Mouse (Mus musculus) small intestine, adult 2 months (tissue): ENCODE data around the gene Klf13. TPM values are rescaled to one million over a fixed set of nuclear protein-coding genes. Genes with fewer than 3 reads are reported as not detected.

Source experiments
- H3K27ac ChIP-seq: fragments of 200-500 bp; 2 replicates; pipeline ENCODE4 v1.5.1; 2012; ENCODE audit warnings: low read depth, low read length, control low read depth, inconsistent platforms; ENCODE audit not compliant: insufficient read depth
- H3K27me3 ChIP-seq: fragments of 200-500 bp; 2 replicates; pipeline ENCODE4 v1.6.1; 2012; ENCODE audit warnings: mild to moderate bottlenecking, moderate library complexity, low read length, inconsistent platforms; ENCODE audit not compliant: control insufficient read depth, insufficient read depth
- H3K36me3 ChIP-seq: fragments of 200-500 bp; 2 replicates; pipeline ENCODE4 v1.6.1; 2012; ENCODE audit warnings: mild to moderate bottlenecking, low read length, control low read depth, inconsistent platforms; ENCODE audit not compliant: control insufficient read depth, insufficient read depth
- H3K4me1 ChIP-seq: fragments of 200-500 bp; 2 replicates; pipeline ENCODE4 v1.6.1; 2012; ENCODE audit warnings: low read length, inconsistent platforms, mixed read lengths; ENCODE audit not compliant: control insufficient read depth, insufficient read depth, insufficient read length
- H3K4me3 ChIP-seq: fragments of 200-500 bp; 2 replicates; pipeline ENCODE4 v1.5.1; 2012; ENCODE audit warnings: low read depth, mild to moderate bottlenecking, control low read depth, inconsistent platforms, low read length, moderate library complexity
- CTCF ChIP-seq: fragments of 200-500 bp; IDR thresholded peaks from 2 replicates; pipeline ENCODE4 v1.5.1; 2012; ENCODE audit warnings: low read depth, mild to moderate bottlenecking, control low read depth, inconsistent platforms, low read length, moderate library complexity, mixed read lengths; ENCODE audit not compliant: insufficient replicate concordance, insufficient read length; ENCODE audit errors: extremely low read depth
- POLR2A ChIP-seq: fragments of 200-500 bp; IDR thresholded peaks from 2 replicates; pipeline ENCODE4 v1.6.1; 2012; ENCODE audit warnings: low read depth, mild to moderate bottlenecking, control low read depth, inconsistent platforms, low read length, moderate library complexity
- WGBS: fragments of 180-500 bp; shearing (Covaris S2); methylation state at CpG from one replicate; pipeline ENCODE4 v1.1.7; 2018; 5-methylcytosine and 5-hydroxymethylcytosine counted together
- polyA plus RNA-seq: library from polyadenylated mRNA; depleted of rRNA; stranded (reverse); fragments of >200 nt; gene quantifications from 2 replicates; pipeline ENCODE4 v1.2.3, GENCODE M21; 2012

Gene Klf13
- polyA plus RNA-seq, 1 experiment, result 55.1 TPM

DNA sequence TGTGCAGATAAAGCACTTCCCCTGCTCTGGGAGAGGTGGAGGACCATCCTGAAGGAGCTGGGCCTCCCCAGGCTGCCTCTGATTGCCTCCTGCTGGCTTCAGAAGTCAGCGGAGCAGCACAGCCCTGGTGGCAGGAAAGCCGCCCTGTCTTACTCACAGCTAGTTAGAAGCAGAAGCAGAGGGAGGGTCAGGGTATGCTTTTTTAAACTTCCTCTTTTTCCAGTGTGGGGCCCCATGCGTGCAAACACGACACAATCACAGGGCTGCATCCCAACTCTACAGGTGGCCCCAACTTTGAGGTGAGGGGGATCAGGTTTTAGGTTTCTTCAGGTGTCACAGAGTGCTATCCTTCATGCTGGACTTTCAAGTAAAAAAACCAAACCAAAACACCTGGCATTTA lies 27.8 kb downstream of the Klf13 start:
- H3K27me3 ChIP-seq, result no peaks in the 10 kb centered on the region
- no peak overlapping the region for H3K4me3 ChIP-seq
- WGBS, result 36% methylated on average over 4 of the region's 4 CpGs
- no peak for TF ChIP-seq POLR2A
- peak; percentile 15; the same call in 1 of the 2 replicates for TF ChIP-seq CTCF
- no peaks in the 10 kb centered on the region for H3K36me3 ChIP-seq
- peaks cover 53% of the 10 kb centered on the region for H3K4me1 ChIP-seq
- peak overlapping the region; percentile 94 for H3K27ac ChIP-seq

DNA sequence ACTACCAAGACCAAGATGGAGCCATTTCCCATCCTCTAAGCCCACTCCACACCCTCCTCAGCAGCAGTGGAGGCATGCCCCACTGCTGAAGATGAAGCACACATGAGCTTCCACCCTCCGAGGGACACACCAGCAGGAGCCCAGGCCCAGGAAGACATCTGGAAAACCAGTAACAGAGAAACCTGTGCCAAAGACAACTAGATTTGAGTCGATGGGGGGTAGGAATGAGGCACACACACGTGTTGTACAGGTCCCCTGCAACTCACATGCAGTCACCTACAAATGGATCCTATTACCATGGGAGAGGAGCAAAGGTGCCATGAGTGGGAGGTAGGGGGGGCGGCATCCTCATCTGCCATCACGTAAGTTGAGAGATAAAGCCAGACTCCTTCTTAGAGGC lies 28.5 kb downstream of the Klf13 start:
- no peaks in the 10 kb centered on the region for H3K36me3 ChIP-seq
- H3K4me3 ChIP-seq, result no peak overlapping the region
- TF ChIP-seq POLR2A, result no peak
- TF ChIP-seq CTCF, result no peak
- H3K27me3 ChIP-seq, result no peaks in the 10 kb centered on the region
- WGBS, result 55% methylated on average over 5 of the region's 5 CpGs
- H3K4me1 ChIP-seq, result peaks cover 59% of the 10 kb centered on the region
- peak overlapping the region; percentile 63 for H3K27ac ChIP-seq

DNA sequence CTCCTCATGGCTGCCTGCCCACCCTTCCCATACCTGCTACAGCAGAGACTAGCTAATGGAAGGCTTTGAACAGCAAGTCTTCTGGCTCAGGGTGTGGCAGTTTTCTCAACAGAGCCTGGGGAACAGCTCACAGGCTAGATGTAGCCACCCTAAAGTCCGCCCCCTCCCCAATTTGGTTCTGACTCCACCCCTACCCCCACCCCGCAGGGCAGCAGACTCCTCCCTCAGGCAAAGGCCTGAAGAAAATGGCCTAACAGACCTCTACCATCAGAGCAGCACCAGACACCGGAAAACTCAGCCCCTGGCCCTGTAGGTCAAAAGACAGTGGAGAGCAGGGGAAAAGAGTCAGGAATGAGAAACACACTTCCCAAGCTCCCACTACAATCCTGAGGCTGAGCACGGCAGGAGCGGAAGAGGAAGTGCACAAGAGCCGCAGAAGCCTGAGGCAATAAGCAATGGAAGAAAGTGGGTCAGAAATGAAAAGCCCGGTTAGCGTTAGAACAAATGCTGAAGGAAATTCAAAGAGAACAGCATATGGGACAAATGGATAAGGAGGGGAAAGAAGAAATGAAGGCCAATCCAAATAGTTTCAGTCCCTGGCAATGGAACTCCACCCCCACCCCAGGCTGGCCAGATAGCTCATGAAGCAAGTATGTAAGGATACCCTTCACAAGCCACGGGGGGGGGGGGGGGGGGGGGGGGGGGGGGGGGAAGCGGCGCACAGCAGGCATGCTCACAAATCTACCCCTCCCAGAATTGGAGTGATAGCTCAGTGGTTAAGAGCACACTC lies 30.0 kb downstream of the Klf13 start:
- TF ChIP-seq CTCF (no peak), POLR2A (no peak)
- Histone ChIP-seq H3K27ac (peak overlapping the region; percentile 37; the same call in 1 of the 2 replicates), H3K27me3 (no peaks in the 10 kb centered on the region), H3K4me1 (peaks cover 56% of the 10 kb centered on the region), H3K4me3 (no peak overlapping the region), H3K36me3 (no peaks in the 10 kb centered on the region)
- 64% methylated on average over 11 of the region's 11 CpGs for WGBS

DNA sequence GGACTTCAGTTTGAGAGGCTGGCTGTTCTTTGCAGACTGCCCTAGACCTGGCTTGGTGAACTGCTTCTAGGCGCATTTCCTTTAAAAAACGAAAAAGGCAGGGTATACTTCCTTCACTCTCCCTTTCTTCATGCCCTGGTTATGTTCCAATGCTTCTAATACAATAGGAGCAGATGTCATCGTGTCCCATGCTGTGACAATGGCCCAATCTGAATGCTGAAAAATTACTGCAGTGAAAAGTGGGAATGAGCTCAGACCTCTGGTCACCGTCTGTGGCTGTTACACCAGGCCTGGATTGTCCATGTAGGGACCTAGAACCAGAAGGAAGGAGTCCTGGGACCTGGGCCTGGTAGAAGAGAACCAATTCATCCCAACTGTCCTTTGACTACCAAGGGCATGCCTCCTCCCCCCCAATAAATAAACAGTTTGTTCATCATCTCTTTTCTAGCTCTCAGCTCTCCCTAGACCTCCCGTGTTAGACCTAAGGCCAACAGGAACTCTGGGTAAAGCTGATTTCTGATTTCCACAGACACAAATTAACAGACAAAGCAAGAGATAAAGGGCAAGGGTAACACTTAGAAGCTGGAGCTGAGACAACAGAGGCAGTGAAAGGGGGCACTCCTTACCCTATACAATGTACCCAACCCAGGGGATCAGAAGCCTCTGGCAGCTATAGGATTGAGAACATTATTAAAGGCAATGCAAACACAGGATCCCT lies 30.8 kb downstream of the Klf13 start:
- Histone ChIP-seq H3K4me1 (peaks cover 57% of the 10 kb centered on the region), H3K27ac (peak overlapping the region; percentile 37; the same call in 1 of the 2 replicates), H3K36me3 (no peaks in the 10 kb centered on the region), H3K4me3 (no peak overlapping the region), H3K27me3 (no peaks in the 10 kb centered on the region)
- TF ChIP-seq POLR2A (no peak), CTCF (no peak)
- 77% methylated on average over 5 of the region's 5 CpGs for WGBS

DNA sequence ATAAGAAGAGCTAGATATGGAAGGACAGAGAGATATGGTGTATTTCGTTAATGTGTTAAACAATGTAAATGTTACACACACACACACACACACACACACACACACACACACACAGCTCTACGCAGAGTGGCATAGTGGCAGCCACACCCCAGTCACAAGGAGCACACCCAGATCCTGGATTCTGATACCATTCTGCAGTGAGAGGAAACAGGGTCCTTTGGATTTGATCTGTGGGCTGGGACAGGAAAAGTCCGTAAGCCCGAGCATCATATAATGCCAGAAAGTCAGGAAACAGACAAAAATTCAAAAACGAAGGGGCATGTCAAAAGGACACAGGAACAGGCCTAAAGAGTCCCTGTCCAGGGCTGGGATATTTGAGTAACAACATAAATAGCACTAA lies 33.1 kb downstream of the Klf13 start:
- Histone ChIP-seq H3K4me3 (no peak overlapping the region), H3K4me1 (peaks cover 47% of the 10 kb centered on the region), H3K27ac (peak overlapping the region; percentile 64), H3K27me3 (no peaks in the 10 kb centered on the region), H3K36me3 (no peaks in the 10 kb centered on the region)
- TF ChIP-seq CTCF (no peak), POLR2A (no peak)
- 34% methylated on average over 5 of the region's 5 CpGs for WGBS

DNA sequence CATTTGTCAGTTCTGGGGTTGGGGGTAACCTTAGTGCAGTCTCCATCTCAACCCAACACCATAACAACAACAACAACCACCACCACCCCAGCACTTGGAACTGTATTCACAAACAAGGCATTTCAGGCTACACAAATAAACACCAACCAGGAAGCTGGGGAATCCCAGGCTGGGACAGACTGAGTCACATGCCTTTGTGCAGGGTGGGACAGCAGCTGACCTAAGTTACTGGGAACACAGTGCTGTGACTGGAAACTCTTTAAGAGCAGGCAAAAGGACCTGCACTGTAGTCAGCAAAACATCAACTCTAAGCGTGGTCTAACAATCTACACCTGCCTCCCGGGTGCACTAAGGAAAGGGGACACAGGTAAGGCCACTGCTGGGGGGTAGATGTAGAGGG lies 33.5 kb downstream of the Klf13 start:
- no peaks in the 10 kb centered on the region for H3K36me3 ChIP-seq
- 12% methylated on average over 2 of the region's 2 CpGs for WGBS
- H3K4me1 ChIP-seq, result peaks cover 44% of the 10 kb centered on the region
- peak overlapping the region; percentile 64 for H3K27ac ChIP-seq
- no peaks in the 10 kb centered on the region for H3K27me3 ChIP-seq
- H3K4me3 ChIP-seq, result no peak overlapping the region
- no peak for TF ChIP-seq POLR2A
- TF ChIP-seq CTCF, result no peak
